Comparison of ENCODE assay signal across 9 mouse cellular contexts in the genomic region with DNA sequence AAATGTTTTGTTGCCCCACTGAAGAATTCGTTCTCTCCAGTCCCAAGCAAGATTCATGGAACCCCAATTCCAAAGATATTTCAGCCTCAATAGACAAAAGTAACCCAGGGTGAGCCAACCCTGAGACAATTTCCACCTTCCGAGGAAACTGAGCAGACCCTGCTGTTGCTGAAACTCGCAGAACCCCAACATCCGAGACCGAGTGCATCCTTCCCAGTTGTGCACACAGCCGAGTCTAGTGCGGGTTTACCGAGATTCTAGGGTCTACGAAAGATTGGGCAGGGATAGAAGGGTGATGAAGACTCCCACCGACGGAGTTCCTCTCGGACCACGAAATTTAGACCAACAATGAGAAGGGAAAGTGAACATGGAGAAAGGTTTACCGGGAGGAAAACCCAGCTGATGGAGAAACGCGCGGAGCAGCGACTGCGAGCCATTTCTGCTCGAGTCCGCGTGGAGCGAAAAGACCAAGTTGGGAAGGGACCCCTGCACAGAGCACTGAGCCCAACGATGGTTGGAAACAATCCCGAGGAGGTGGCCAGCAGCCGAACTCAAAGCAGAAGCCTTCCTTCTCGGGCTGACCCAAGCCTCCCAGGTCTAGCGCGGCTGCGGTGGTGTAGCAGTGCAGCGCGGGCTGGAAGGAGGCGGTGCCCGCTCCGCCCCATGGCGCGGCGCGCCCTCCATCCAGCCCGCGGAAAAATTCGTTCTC. TPM values are rescaled to one million over a fixed set of nuclear protein-coding genes. Genes with fewer than 3 reads are reported as not detected.
DNase-seq lines count a peak whose midpoint lies in the region; ATAC-seq and TF ChIP-seq lines count a peak whose summit lies in the region.
"Had no signal": no experiment of that assay in that cellular context is flagged by ENCODE, and none has a peak within 500 bp of the region (broad histone marks: within the 10 kb centered on the region; RNA-seq: fewer than 3 reads in every experiment).

No protein-coding gene starts in this region.

- TF ChIP-seq CTCF in brain, embryonic 14.5 days (IDR thresholded peaks at IDR 0.05; ENCODE audit: borderline replicate concordance, extremely low read depth, insufficient read depth, insufficient read length) = no peak

- no peak for DNase-seq in kidney, adult 9 months
- DNase-seq in brain, embryonic 14.5 days (ENCODE audit: low read depth) = peak; percentile 39
- no peak for DNase-seq in MN1 (ENCODE audit: low spot score)
- DNase-seq in thymus, postnatal 25 days = no peak
- DNase-seq in layer of hippocampus, postnatal 36 days = no peak

- H3K4me2 ChIP-seq in kidney, embryonic 14.5 days (replicated peaks; ENCODE audit: low read depth, low read length) = peak overlapping the region; percentile 48
- H3K4me2 ChIP-seq in hindbrain, embryonic 12.5 days (replicated peaks) = peak overlapping the region; percentile 46
- peak overlapping the region; percentile 49 for H3K4me2 ChIP-seq in midbrain, embryonic 12.5 days (replicated peaks)

- no peaks in the 10 kb centered on the region for H3K9me3 ChIP-seq in kidney, embryonic 14.5 days (ENCODE audit: control insufficient read depth, low read length)
- no peaks in the 10 kb centered on the region for H3K9me3 ChIP-seq in hindbrain, embryonic 12.5 days (replicated peaks)
- H3K9me3 ChIP-seq in midbrain, embryonic 12.5 days = no peaks in the 10 kb centered on the region

- ATAC-seq in kidney, embryonic 14.5 days (ENCODE audit: low FRiP score, low TSS enrichment) = peak; percentile 48; the same call in 1 of the 2 replicates
- ATAC-seq in hindbrain, embryonic 12.5 days (ENCODE audit: low FRiP score) = no peak
- ATAC-seq in midbrain, embryonic 12.5 days (ENCODE audit: low FRiP score, low read depth) = peak; percentile 64; the same call in 1 of the 2 replicates

- H3K36me3 ChIP-seq in kidney, embryonic 14.5 days (ENCODE audit: control insufficient read depth, insufficient read depth, low read length) = no peaks in the 10 kb centered on the region; the same call in 1 of the 2 replicates
- no peaks in the 10 kb centered on the region for H3K36me3 ChIP-seq in hindbrain, embryonic 12.5 days
- no peaks in the 10 kb centered on the region for H3K36me3 ChIP-seq in midbrain, embryonic 12.5 days

- TF ChIP-seq POLR2A in brain, embryonic 14.5 days (IDR thresholded peaks at IDR 0.05; ENCODE audit: borderline replicate concordance, extremely low read depth, insufficient read depth, insufficient read length, poor library complexity, severe bottlenecking) = no peak

- H3K27ac ChIP-seq in kidney, embryonic 14.5 days (ENCODE audit: low read depth, low read length) = peak overlapping the region; percentile 62; the same call in 1 of the 2 replicates
- no peak overlapping the region for H3K27ac ChIP-seq in hindbrain, embryonic 12.5 days
- no peak overlapping the region for H3K27ac ChIP-seq in midbrain, embryonic 12.5 days (replicated peaks)

- H3K4me3 ChIP-seq in kidney, embryonic 14.5 days (ENCODE audit: low read length) = peak overlapping the region; percentile 47
- peak overlapping the region; percentile 26 for H3K4me3 ChIP-seq in hindbrain, embryonic 12.5 days
- peak overlapping the region; percentile 33 for H3K4me3 ChIP-seq in midbrain, embryonic 12.5 days

- 0 out of 2 replicates have a peak, but pooled peaks cover 5% of the 10 kb centered on the region for H3K4me1 ChIP-seq in kidney, embryonic 14.5 days (ENCODE audit: control insufficient read depth, insufficient read depth, low read length)
- H3K4me1 ChIP-seq in hindbrain, embryonic 12.5 days = peaks cover 15% of the 10 kb centered on the region
- peaks cover 23% of the 10 kb centered on the region for H3K4me1 ChIP-seq in midbrain, embryonic 12.5 days

- peak overlapping the region; percentile 50 for H3K9ac ChIP-seq in kidney, embryonic 14.5 days (ENCODE audit: low read depth, low read length)
- no peak overlapping the region for H3K9ac ChIP-seq in hindbrain, embryonic 12.5 days
- no peak overlapping the region; the same call in 1 of the 2 replicates for H3K9ac ChIP-seq in midbrain, embryonic 12.5 days (replicated peaks)

- peaks cover 62% of the 10 kb centered on the region for H3K27me3 ChIP-seq in kidney, embryonic 14.5 days (ENCODE audit: control insufficient read depth, insufficient read depth, low read length)
- H3K27me3 ChIP-seq in hindbrain, embryonic 12.5 days = peaks cover 99% of the 10 kb centered on the region
- peaks cover 100% of the 10 kb centered on the region for H3K27me3 ChIP-seq in midbrain, embryonic 12.5 days

- under 1% methylated on average over 42 of the region's 42 CpGs for WGBS in kidney, embryonic 14.5 days
- WGBS in hindbrain, embryonic 12.5 days = under 1% methylated on average over 42 of the region's 42 CpGs
- WGBS in midbrain, embryonic 12.5 days = under 1% methylated on average over 42 of the region's 42 CpGs

RNA-seq across cellular contexts. Expression of gene Foxd2, which starts 6.9 kb away (rescaled TPM):
- polyA plus RNA-seq in kidney, embryonic 14.5 days (2014; fragmentation: Nextera tagmentation; extraction: Ambion mirVana) = 5.0 and 8.3 TPM in 2 replicates
- polyA plus RNA-seq in brain, embryonic 14.5 days (2012; rRNA removed) = 0.93 and 1.1 TPM in 2 replicates
- 2.2 and 2.8 TPM in 2 replicates for polyA plus RNA-seq in hindbrain, embryonic 12.5 days (2016; fragmentation: Nextera tagmentation; extraction: Ambion mirVana)
- 3.0 and 5.2 TPM in 2 replicates for polyA plus RNA-seq in midbrain, embryonic 12.5 days (2016; fragmentation: Nextera tagmentation; extraction: Ambion mirVana)
- total RNA-seq in layer of hippocampus, postnatal 36 days (2021) = under 1 TPM; 0.15 to 0.25 TPM
- polyA plus RNA-seq: heart, embryonic 14.5 days had no signal

RNA-seq across cellular contexts. Expression of gene Foxe3, which starts 24.0 kb away (rescaled TPM):
- polyA plus RNA-seq in kidney, embryonic 14.5 days (2014; fragmentation: Nextera tagmentation; extraction: Ambion mirVana) = not detected in 2 replicates
- 0.10 and 0.19 TPM in 2 replicates for polyA plus RNA-seq in brain, embryonic 14.5 days (2012; rRNA removed)
- not detected in 2 replicates for polyA plus RNA-seq in hindbrain, embryonic 12.5 days (2016; fragmentation: Nextera tagmentation; extraction: Ambion mirVana)
- polyA plus RNA-seq in midbrain, embryonic 12.5 days (2016; fragmentation: Nextera tagmentation; extraction: Ambion mirVana) = 0.42 and 0.46 TPM in 2 replicates
- total RNA-seq in layer of hippocampus, postnatal 36 days (2021) = not detected
- polyA plus RNA-seq: heart, embryonic 14.5 days had no signal
